Mouse (Mus musculus) CH12.LX (cell line): ENCODE data around the gene Iqcn.

Experiments
- CHD1 ChIP-seq: IDR thresholded peaks from 2 replicates; pipeline ENCODE4 v1.6.1; 2012; ENCODE audit warnings: low read depth, low read length, improper control_type of control experiment, inconsistent platforms
- MAFK ChIP-seq: IDR thresholded peaks from 2 replicates; pipeline ENCODE4 v1.6.1; 2011; ENCODE audit warnings: low read length, improper control_type of control experiment; ENCODE audit not compliant: insufficient replicate concordance
- RCOR1 ChIP-seq: conservative IDR thresholded peaks from 2 replicates; pipeline ENCODE4 v1.6.1; 2012; ENCODE audit warnings: low read depth, mild to moderate bottlenecking, inconsistent platforms, low read length, improper control_type of control experiment
- ZNF384 ChIP-seq: IDR thresholded peaks from 2 replicates; pipeline ENCODE4 v1.6.1; 2012; ENCODE audit warnings: low read depth, low read length, improper control_type of control experiment, inconsistent platforms

GRCm38 (mm10) chr8:70724216-70724615 is 21.0 kb downstream of the Iqcn start:
- no peak for TF ChIP-seq ZNF384
- TF ChIP-seq MAFK, result no peak
- no peak for TF ChIP-seq CHD1
- no peak for TF ChIP-seq RCOR1
